Mouse (Mus musculus) subcutaneous adipose tissue, adult 2 months (tissue): Measurements from ENCODE around the gene Olfr988. TPM values are rescaled to one million over a fixed set of nuclear protein-coding genes. Genes with fewer than 3 reads are reported as not detected.

Experiments
- polyA plus RNA-seq: library from polyadenylated mRNA; depleted of rRNA; stranded (reverse); fragments of >200 nt; gene quantifications from 2 replicates; pipeline ENCODE4 v1.2.3, GENCODE M21; 2012; ENCODE audit warnings: low replicate concordance; rRNA removed

Gene Olfr988
- not detected in 2 replicates for polyA plus RNA-seq

GRCm38 (mm10) chr2:85363127-85363526 lies at the start of gene Olfr988:
TSS of gene Olfr988 (minus strand) at chr2:85363227.

GRCm38 (mm10) chr2:85409369-85409768 lies 46.3 kb upstream of the Olfr988 start, which contains the start of gene Olfr992:
TSS of gene Olfr992 (minus strand) at chr2:85409469.

DNA sequence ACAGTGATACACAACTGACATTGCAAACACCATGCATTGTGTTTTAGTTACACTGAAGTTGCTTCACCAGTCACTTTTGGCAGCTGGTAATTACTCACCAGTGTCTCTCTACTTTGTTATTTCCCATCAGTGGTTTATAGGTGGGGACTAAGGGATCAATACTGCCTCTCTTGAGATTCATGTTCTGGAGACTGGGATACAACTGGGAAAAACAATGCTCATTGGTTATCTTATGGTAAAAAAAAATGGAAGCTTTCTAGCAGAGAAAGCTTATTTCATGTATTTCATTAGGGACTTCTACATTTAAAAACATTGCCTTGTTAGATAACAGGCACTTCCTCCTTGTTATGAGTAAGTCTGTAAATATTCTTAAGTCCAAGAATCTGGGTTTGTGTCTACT lies 23.8 kb downstream of the Olfr988 start, which contains the start of gene Olfr987:
Gene Olfr987, minus strand, starts transcription at position 101 of the 400 bp plus-strand sequence.

Other genes with a start within 250 kb of the Olfr988 start
- 46.0 and 78.6 TPM in 2 replicates for gene Aplnr, start 227.0 kb downstream of the Olfr988 start, polyA plus RNA-seq
- 0.40 and 7.8 TPM in 2 replicates for gene Lrrc55, start 166.0 kb downstream of the Olfr988 start, polyA plus RNA-seq
- not detected in 2 replicates for gene Olfr987, start 23.9 kb downstream of the Olfr988 start, polyA plus RNA-seq
- gene Olfr992, start 46.2 kb upstream of the Olfr988 start, polyA plus RNA-seq = not detected in 2 replicates
- not detected in 2 replicates for gene Olfr993, start 51.6 kb upstream of the Olfr988 start, polyA plus RNA-seq
- not detected in 2 replicates for gene Olfr994, start 73.2 kb upstream of the Olfr988 start, polyA plus RNA-seq
- not detected in 2 replicates for gene Olfr995, start 80.4 kb upstream of the Olfr988 start, polyA plus RNA-seq
- gene 4833423E24Rik, start 155.8 kb upstream of the Olfr988 start, polyA plus RNA-seq = 18.3 TPM in 1 of 2 replicates, not detected in the other
- gene Olfr996, start 216.0 kb upstream of the Olfr988 start, polyA plus RNA-seq = not detected in 2 replicates
- not detected in 2 replicates for gene Olfr998, start 225.7 kb upstream of the Olfr988 start, polyA plus RNA-seq
- not detected in 2 replicates for gene Olfr1000, start 248.7 kb upstream of the Olfr988 start, polyA plus RNA-seq